8 mouse cellular contexts compared by ENCODE assay signal in genomic region chrX:12252680-12253021, GRCm38 (mm10).
DNase-seq lines count a peak whose midpoint lies in the region; ATAC-seq lines count a peak whose summit lies in the region.

No protein-coding gene starts in this region.

- H3K4me2 ChIP-seq in lung, embryonic 16.5 days (ENCODE audit: low read depth, low read length): peak overlapping the region; percentile 63
- peak overlapping the region; percentile 65 for H3K4me2 ChIP-seq in embryonic facial prominence, embryonic 13.5 days
- peak overlapping the region; percentile 63 for H3K4me2 ChIP-seq in intestine, embryonic 15.5 days (replicated peaks)
- H3K4me2 ChIP-seq in neural tube, embryonic 13.5 days: peak overlapping the region; percentile 56

- no peaks in the 10 kb centered on the region; the same call in 1 of the 2 replicates for H3K9me3 ChIP-seq in lung, embryonic 16.5 days (ENCODE audit: control insufficient read depth, low read length)
- no peaks in the 10 kb centered on the region for H3K9me3 ChIP-seq in embryonic facial prominence, embryonic 13.5 days
- H3K9me3 ChIP-seq in intestine, embryonic 15.5 days: no peaks in the 10 kb centered on the region
- no peaks in the 10 kb centered on the region for H3K9me3 ChIP-seq in neural tube, embryonic 13.5 days

- H3K27ac ChIP-seq in lung, embryonic 16.5 days (ENCODE audit: low read length): no peak overlapping the region
- no peak overlapping the region for H3K27ac ChIP-seq in embryonic facial prominence, embryonic 13.5 days
- no peak overlapping the region for H3K27ac ChIP-seq in intestine, embryonic 15.5 days
- no peak overlapping the region for H3K27ac ChIP-seq in neural tube, embryonic 13.5 days (replicated peaks)

- no peaks in the 10 kb centered on the region for H3K36me3 ChIP-seq in lung, embryonic 16.5 days (ENCODE audit: control insufficient read depth, insufficient read depth, low read length)
- H3K36me3 ChIP-seq in embryonic facial prominence, embryonic 13.5 days: no peaks in the 10 kb centered on the region
- H3K36me3 ChIP-seq in intestine, embryonic 15.5 days: no peaks in the 10 kb centered on the region
- H3K36me3 ChIP-seq in neural tube, embryonic 13.5 days: no peaks in the 10 kb centered on the region

- peak overlapping the region; percentile 46 for H3K4me3 ChIP-seq in lung, embryonic 16.5 days (ENCODE audit: low read length)
- H3K4me3 ChIP-seq in embryonic facial prominence, embryonic 13.5 days: peak overlapping the region; percentile 38
- H3K4me3 ChIP-seq in intestine, embryonic 15.5 days (replicated peaks): peak overlapping the region; percentile 33
- peak overlapping the region; percentile 34 for H3K4me3 ChIP-seq in neural tube, embryonic 13.5 days

- no peaks in the 10 kb centered on the region for H3K27me3 ChIP-seq in lung, embryonic 16.5 days (ENCODE audit: control insufficient read depth, insufficient read depth, low read depth, low read length)
- peaks cover 16% of the 10 kb centered on the region; the same call in 1 of the 2 replicates for H3K27me3 ChIP-seq in embryonic facial prominence, embryonic 13.5 days
- H3K27me3 ChIP-seq in intestine, embryonic 15.5 days (replicated peaks): 0 out of 2 replicates have a peak, but pooled peaks cover 3% of the 10 kb centered on the region
- no peaks in the 10 kb centered on the region for H3K27me3 ChIP-seq in neural tube, embryonic 13.5 days

- peak overlapping the region; percentile 64 for H3K9ac ChIP-seq in lung, embryonic 16.5 days (ENCODE audit: low read length)
- peak overlapping the region; percentile 52; the same call in 1 of the 2 replicates for H3K9ac ChIP-seq in embryonic facial prominence, embryonic 13.5 days
- H3K9ac ChIP-seq in intestine, embryonic 15.5 days: 0 out of 2 replicates have a peak overlapping the region, but pooled peaks have one; percentile 32
- peak overlapping the region; percentile 59 for H3K9ac ChIP-seq in neural tube, embryonic 13.5 days

- no peak for DNase-seq in lung, postnatal 10 days
- no peak for DNase-seq in cerebellum, adult 11-12 months
- DNase-seq in right cerebral cortex, adult 18-20 months: no peak
- DNase-seq in layer of hippocampus, adult 11-12 months (ENCODE audit: low spot score): no peak

- H3K4me1 ChIP-seq in lung, embryonic 16.5 days (replicated peaks; ENCODE audit: control insufficient read depth, insufficient read depth, low read length): no peaks in the 10 kb centered on the region; the same call in 1 of the 2 replicates
- 0 out of 2 replicates have a peak, but pooled peaks cover 2% of the 10 kb centered on the region for H3K4me1 ChIP-seq in embryonic facial prominence, embryonic 13.5 days
- no peaks in the 10 kb centered on the region for H3K4me1 ChIP-seq in intestine, embryonic 15.5 days (replicated peaks)
- H3K4me1 ChIP-seq in neural tube, embryonic 13.5 days (replicated peaks): peaks cover 3% of the 10 kb centered on the region; the same call in 1 of the 2 replicates

- 9% methylated on average over 16 of the region's 16 CpGs for WGBS in lung, embryonic 16.5 days
- 21% methylated on average over 16 of the region's 16 CpGs for WGBS in embryonic facial prominence, embryonic 13.5 days
- WGBS in intestine, embryonic 15.5 days: 9% methylated on average over 16 of the region's 16 CpGs
- 11% methylated on average over 16 of the region's 16 CpGs for WGBS in neural tube, embryonic 13.5 days

- peak; percentile 60 for ATAC-seq in lung, embryonic 16.5 days (ENCODE audit: low read depth)
- ATAC-seq in embryonic facial prominence, embryonic 13.5 days (ENCODE audit: insufficient number of reproducible peaks, insufficient read depth, low FRiP score, low TSS enrichment, low read depth): no peak
- ATAC-seq in intestine, embryonic 15.5 days: peak; percentile 56; the same call in 1 of the 2 replicates
- peak; percentile 58 for ATAC-seq in neural tube, embryonic 13.5 days (ENCODE audit: low read depth)
